Mouse (Mus musculus): ENCODE measurements around the gene Gsta2.

DNA sequence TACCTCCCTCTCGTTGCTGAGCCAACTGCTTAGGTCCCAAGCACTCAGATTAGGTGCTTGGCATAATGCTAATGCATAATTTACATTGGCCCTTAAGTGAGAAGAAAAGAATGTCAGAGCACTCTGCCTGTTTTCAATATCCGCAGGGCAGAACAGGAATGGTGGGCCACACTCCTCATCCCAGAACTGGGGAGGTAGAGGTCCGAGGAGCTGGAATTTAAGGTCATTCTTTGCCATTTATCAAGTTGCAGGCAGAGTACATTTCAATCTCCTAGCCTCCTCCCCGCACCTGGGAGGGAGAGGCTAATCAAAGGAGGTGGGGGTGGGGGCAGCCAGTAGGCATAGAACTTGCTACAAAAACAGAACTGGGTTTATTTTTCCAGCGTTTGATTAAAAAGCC lies 18.8 kb upstream of the Gsta2 start:
- no peak for TF ChIP-seq GATA1 (IDR thresholded peaks at IDR 0.05; ENCODE audit: borderline replicate concordance, low read length)
- no peak for TF ChIP-seq FLI1 (IDR thresholded peaks at IDR 0.05; ENCODE audit: low read length)
